Mouse (Mus musculus) brain, embryonic 14.5 days (tissue): ENCODE data around the gene Bcr.

Source experiments
- CTCF ChIP-seq: fragments of 200-500 bp; IDR thresholded peaks from 2 replicates; pipeline ENCODE4 v1.5.1; 2012; ENCODE audit warnings: inconsistent platforms, mild to moderate bottlenecking, moderate library complexity, borderline replicate concordance; ENCODE audit not compliant: insufficient read depth, insufficient read length; ENCODE audit errors: extremely low read depth
- POLR2A ChIP-seq: fragments of 200-500 bp; IDR thresholded peaks from 2 replicates; pipeline ENCODE4 v1.6.1; 2012; ENCODE audit warnings: mild to moderate bottlenecking, inconsistent platforms, borderline replicate concordance; ENCODE audit not compliant: poor library complexity, insufficient read depth, insufficient read length, severe bottlenecking; ENCODE audit errors: extremely low read depth

DNA sequence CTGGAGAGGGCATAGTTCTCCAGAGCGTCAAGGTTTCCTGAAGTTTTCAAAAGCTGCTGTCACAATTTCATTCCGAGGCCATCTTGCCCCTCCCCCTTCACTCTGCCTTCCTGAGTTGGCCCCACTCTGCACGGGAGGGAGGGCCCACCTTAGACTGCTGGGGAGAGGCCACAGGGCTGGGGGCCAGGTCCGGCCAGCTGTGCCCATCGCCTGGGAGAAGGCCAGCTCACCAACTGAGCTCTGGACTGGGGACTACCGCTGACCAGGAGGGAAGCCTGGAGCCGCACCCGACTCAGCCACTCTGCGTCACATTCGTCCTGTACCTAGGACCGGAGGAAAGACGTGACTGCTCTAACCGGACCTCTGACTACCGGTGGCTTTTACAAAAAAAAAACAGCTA is 44.9 kb upstream of the Bcr start:
- no peak for TF ChIP-seq POLR2A
- no peak for TF ChIP-seq CTCF
